Mouse (Mus musculus) B cell, adult 67 days (primary cell): Measurements from ENCODE around the gene Mllt3. TPM values are rescaled to one million over a fixed set of nuclear protein-coding genes. Genes with fewer than 3 reads are reported as not detected.

Experiments
- total RNA-seq, 2 experiments: library from RNA; stranded (reverse); gene quantifications; 4 replicates each; pipeline ENCODE4 v1.2.4; 2023

The Mllt3 gene
- total RNA-seq: 10 to 100 TPM; 13.7 to 26.9 TPM

GRCm38 (mm10) chr4:88033216-88033653, at the start of gene Mllt3:
Gene Mllt3 (minus strand): TSS chr4:88033364.

Other genes with a start within 250 kb of the Mllt3 start
- gene Focad, start 61.3 kb upstream of the Mllt3 start, total RNA-seq: 10 to 100 TPM in 1 of 2 experiments, 1 to 10 TPM in 1; 10.0 to 14.8 TPM